Mouse (Mus musculus) E14TG2a.4 (cell line): ENCODE measurements around the gene Heatr9.

Experiments
- CTCF ChIP-seq: conservative IDR thresholded peaks from 2 replicates; pipeline ENCODE4 v1.5.1; 2014; ENCODE audit warnings: low read length
- NANOG ChIP-seq: IDR thresholded peaks from 2 replicates; pipeline ENCODE4 v1.6.1; 2014; ENCODE audit warnings: borderline replicate concordance, low read length, mixed read lengths
- POU5F1 ChIP-seq: IDR thresholded peaks from 2 replicates; pipeline ENCODE4 v1.6.1; 2014; ENCODE audit warnings: low read length, borderline replicate concordance

GRCm38 (mm10) chr11:83538705-83539314, 16.8 kb upstream of the Heatr9 start:
- TF ChIP-seq CTCF (no peak), POU5F1 (no peak), NANOG (no peak)
